Mouse (Mus musculus): ENCODE results near the gene Zfp346. TPM values are rescaled to one million over a fixed set of nuclear protein-coding genes. Genes with fewer than 3 reads are reported as not detected.
A peak's percentile ranks its signal among the peaks of the same experiment; 100 is the strongest.

The Zfp346 gene
- polyA plus RNA-seq, 1 experiment from 2014 or later: 26.2 TPM

DNA sequence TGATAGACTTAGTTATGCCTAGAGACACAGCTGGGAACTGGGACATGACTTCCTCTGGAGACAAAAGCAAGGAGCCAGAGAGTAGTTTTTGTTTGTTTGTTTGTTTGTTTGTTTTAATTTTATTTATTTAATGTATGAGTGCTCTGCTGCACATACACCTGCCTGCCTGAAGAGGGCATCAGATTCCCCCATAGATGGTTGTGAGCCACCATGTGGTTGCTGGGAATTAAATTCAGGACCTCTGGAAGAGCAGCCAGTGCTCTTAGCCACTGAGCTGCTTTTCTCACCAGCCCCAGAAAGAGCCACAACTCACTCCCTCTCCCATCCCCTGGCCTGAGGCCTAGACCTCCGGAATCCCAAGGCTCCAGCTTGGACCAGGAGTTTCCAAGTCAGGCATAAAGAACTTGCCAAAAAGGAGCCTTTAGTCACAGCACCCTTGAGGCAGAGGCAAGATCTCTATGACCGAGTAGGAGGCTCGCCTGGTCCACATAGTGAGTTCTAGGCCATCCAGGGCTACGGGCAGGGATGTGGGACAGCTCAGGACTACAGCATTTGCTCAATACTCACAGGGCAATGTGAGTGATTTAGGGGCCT is 72.9 kb downstream of the Zfp346 start:
- no peak overlapping the region for H3K9ac ChIP-seq (replicated peaks)
- H3K4me3 ChIP-seq: no peak overlapping the region
- H3K9me3 ChIP-seq: no peaks in the 10 kb centered on the region
- no peaks in the 10 kb centered on the region for H3K36me3 ChIP-seq
- 71% methylated on average over 4 of the region's 4 CpGs for WGBS
- no peak for ATAC-seq (replicated peaks)
- H3K27me3 ChIP-seq: no peaks in the 10 kb centered on the region
- peak overlapping the region; percentile 34; the same call in 1 of the 2 replicates for H3K27ac ChIP-seq (replicated peaks)
- no peak overlapping the region for H3K4me2 ChIP-seq (replicated peaks)
- peaks cover 7% of the 10 kb centered on the region for H3K4me1 ChIP-seq

GRCm38 (mm10) chr13:55178556-55178955 is 73.4 kb downstream of the Zfp346 start:
- 38% methylated on average over 2 of the region's 2 CpGs for WGBS
- ATAC-seq (replicated peaks): peak; percentile 42; the same call in 1 of the 2 replicates

DNA sequence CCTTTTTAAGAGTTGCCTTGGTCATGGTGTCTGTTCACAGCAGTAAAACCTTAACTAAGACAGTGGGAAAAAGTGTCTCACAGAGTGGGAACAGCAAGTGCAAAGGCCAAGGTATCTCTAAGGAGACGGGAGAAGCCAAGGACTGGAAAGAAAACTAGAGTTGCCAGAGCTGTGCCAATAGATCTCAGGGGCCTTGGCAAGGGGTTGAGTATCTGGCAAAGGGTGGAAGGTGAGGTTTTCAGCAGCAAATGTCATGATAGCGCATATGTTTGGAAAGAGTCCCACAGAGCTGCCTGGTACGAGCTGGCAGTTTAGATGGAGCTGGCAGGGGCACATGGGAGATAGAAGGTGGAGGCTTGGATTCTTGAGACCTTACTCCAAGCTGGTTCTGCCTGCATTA is 74.5 kb downstream of the Zfp346 start:
- Histone ChIP-seq H3K4me1 (peaks cover 7% of the 10 kb centered on the region), H3K4me3 (no peak overlapping the region), H3K9ac (replicated peaks) (no peak overlapping the region), H3K9me3 (no peaks in the 10 kb centered on the region), H3K36me3 (no peaks in the 10 kb centered on the region), H3K27me3 (no peaks in the 10 kb centered on the region), H3K4me2 (replicated peaks) (no peak overlapping the region), H3K27ac (replicated peaks) (peak overlapping the region; percentile 28; the same call in 1 of the 2 replicates)
- WGBS: 73% methylated on average over 3 of the region's 3 CpGs
- no peak for ATAC-seq (replicated peaks)

More at GRCm38 (mm10) chr13:55178556-55178955, 73.4 kb downstream of the Zfp346 start:
- Histone ChIP-seq H3K4me3 (no peak overlapping the region), H3K4me1 (peaks cover 7% of the 10 kb centered on the region), H3K27ac (replicated peaks) (0 out of 2 replicates have a peak overlapping the region, but pooled peaks have one; percentile 28), H3K4me2 (replicated peaks) (no peak overlapping the region), H3K36me3 (no peaks in the 10 kb centered on the region), H3K27me3 (no peaks in the 10 kb centered on the region), H3K9ac (replicated peaks) (no peak overlapping the region), H3K9me3 (no peaks in the 10 kb centered on the region)

DNA sequence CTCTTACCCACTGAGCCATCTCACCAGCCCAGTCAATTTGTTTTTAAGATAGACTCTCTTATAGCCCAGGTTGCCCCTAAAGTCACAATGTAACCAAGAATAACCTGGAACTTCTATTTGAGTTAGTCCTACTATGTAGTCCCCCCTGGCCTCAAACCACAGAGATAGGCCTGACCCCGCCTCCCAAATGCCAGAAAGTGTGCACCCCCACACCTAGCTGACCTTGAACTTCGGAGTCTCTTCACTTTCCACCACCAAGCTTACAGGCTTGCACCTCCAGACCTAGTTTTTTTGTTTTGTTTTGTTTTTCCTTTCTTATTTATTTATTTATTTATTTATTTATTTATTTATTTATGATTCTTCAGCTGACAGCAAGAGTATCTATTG is 76.7 kb downstream of the Zfp346 start:
- Histone ChIP-seq H3K4me1 (peaks cover 7% of the 10 kb centered on the region), H3K27ac (replicated peaks) (peak overlapping the region; percentile 68; the same call in 1 of the 2 replicates), H3K4me3 (0 out of 2 replicates have a peak overlapping the region, but pooled peaks have one; percentile 25), H3K4me2 (replicated peaks) (peak overlapping the region; percentile 47), H3K27me3 (no peaks in the 10 kb centered on the region), H3K9ac (replicated peaks) (peak overlapping the region; percentile 23; the same call in 1 of the 2 replicates), H3K9me3 (no peaks in the 10 kb centered on the region), H3K36me3 (no peaks in the 10 kb centered on the region)
- ATAC-seq (replicated peaks): no peak
- 71% methylated on average over 2 of the region's 2 CpGs for WGBS

DNA sequence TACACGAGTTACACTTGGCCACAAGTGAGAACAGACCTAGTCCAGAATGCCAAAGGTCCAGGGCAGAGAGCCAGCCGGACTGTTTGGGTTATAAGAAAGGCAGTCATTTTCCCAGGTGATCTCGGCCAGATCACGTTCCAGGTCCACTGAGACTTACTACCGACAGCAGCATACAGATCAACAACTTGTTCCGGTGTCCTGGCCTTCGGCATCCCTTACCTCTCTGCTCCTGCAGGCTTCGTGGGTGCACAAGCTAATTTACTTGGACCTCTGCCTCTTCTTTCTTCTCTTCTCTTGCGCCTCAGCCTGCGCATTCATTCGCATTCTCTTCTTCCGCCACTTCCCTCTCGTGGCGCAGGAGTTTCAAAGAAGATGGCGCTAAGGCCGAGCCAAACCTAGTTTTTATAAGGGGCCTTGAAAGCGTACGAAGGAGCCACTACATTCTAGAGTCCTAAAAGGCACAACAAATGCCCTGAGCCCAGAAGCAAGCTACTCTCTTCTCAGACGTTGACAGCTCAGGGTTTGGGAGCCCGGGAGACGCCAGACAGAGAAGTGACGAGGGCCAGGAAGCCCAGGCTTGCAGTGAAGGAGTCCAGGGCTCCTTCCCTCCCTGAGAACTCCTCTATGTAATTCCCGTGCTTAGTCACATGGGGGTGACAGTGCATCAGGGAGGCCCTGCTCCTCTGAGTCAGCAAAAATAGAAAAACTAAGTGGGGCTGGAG is 77.2 kb downstream of the Zfp346 start:
- peak overlapping the region; percentile 23 for H3K9ac ChIP-seq (replicated peaks)
- H3K27ac ChIP-seq (replicated peaks): peak overlapping the region; percentile 68
- H3K4me2 ChIP-seq (replicated peaks): peak overlapping the region; percentile 47
- H3K9me3 ChIP-seq: no peaks in the 10 kb centered on the region
- WGBS: 3% methylated on average over 23 of the region's 23 CpGs
- H3K27me3 ChIP-seq: no peaks in the 10 kb centered on the region
- ATAC-seq (replicated peaks): peak; percentile 58
- peak overlapping the region; percentile 25 for H3K4me3 ChIP-seq
- no peaks in the 10 kb centered on the region for H3K36me3 ChIP-seq
- H3K4me1 ChIP-seq: peaks cover 7% of the 10 kb centered on the region

- ATAC-seq (replicated peaks): no peak
- Histone ChIP-seq H3K9ac (replicated peaks) (no peak overlapping the region), H3K4me3 (no peak overlapping the region), H3K4me1 (peaks cover 7% of the 10 kb centered on the region), H3K27ac (replicated peaks) (no peak overlapping the region), H3K27me3 (no peaks in the 10 kb centered on the region), H3K4me2 (replicated peaks) (no peak overlapping the region), H3K9me3 (no peaks in the 10 kb centered on the region), H3K36me3 (no peaks in the 10 kb centered on the region)
- 85% methylated on average over 6 of the region's 6 CpGs for WGBS
These were observed 78.3 kb downstream of the Zfp346 start for GRCm38 (mm10) chr13:55183382-55183781.

Other genes with a start within 250 kb of the Zfp346 start
- 16.6 and 16.9 TPM in 2 replicates for gene Unc5a, start 155.9 kb upstream of the Zfp346 start, polyA plus RNA-seq (2015; fragmentation: Nextera tagmentation; extraction: Ambion mirVana)
- 0.73 and 1.2 TPM in 2 replicates for gene Hk3, start 83.9 kb upstream of the Zfp346 start, polyA plus RNA-seq (2015; fragmentation: Nextera tagmentation; extraction: Ambion mirVana)
- 21.9 and 23.9 TPM in 2 replicates for gene Uimc1, start 5.0 kb upstream of the Zfp346 start, polyA plus RNA-seq (2015; fragmentation: Nextera tagmentation; extraction: Ambion mirVana)
- not detected in 2 replicates for gene Gm17617, start 28.2 kb downstream of the Zfp346 start, polyA plus RNA-seq (2015; fragmentation: Nextera tagmentation; extraction: Ambion mirVana)
- 0.51 and 1.1 TPM in 2 replicates for gene Fgfr4, start 47.3 kb downstream of the Zfp346 start, polyA plus RNA-seq (2015; fragmentation: Nextera tagmentation; extraction: Ambion mirVana)
- gene Nsd1, start 104.5 kb downstream of the Zfp346 start, polyA plus RNA-seq (2015; fragmentation: Nextera tagmentation; extraction: Ambion mirVana): 59.3 and 59.5 TPM in 2 replicates
- gene Prelid1, start 215.2 kb downstream of the Zfp346 start, polyA plus RNA-seq (2015; fragmentation: Nextera tagmentation; extraction: Ambion mirVana): 303 and 314 TPM in 2 replicates
- gene Rab24, start 216.6 kb downstream of the Zfp346 start, polyA plus RNA-seq (2015; fragmentation: Nextera tagmentation; extraction: Ambion mirVana): 114 and 118 TPM in 2 replicates
- 28.9 and 30.0 TPM in 2 replicates for gene Mxd3, start 224.5 kb downstream of the Zfp346 start, polyA plus RNA-seq (2015; fragmentation: Nextera tagmentation; extraction: Ambion mirVana)

Data from forebrain, embryonic 15.5 days (tissue).